Mouse (Mus musculus): ENCODE results near the gene Kank4.

GRCm38 (mm10) chr4:98801775-98802174, 15.6 kb downstream of the Kank4 start:
- TF ChIP-seq KAT2A (conservative IDR thresholded peaks at IDR 0.05; ENCODE audit: low read depth, low read length) (no peak), POLR2A (IDR thresholded peaks at IDR 0.05; ENCODE audit: control insufficient read depth in 1 of 2, insufficient read depth in 1 of 2, low read depth in 1 of 2, low read length in 2 of 2, poor library complexity in 1 of 2) (no peak), MEF2A (IDR thresholded peaks at IDR 0.05; ENCODE audit: extremely low read depth, insufficient replicate concordance, low read depth, low read length, poor library complexity, severe bottlenecking) (no peak), CTCF (IDR thresholded peaks at IDR 0.05 in 2 of 3, conservative IDR thresholded peaks at IDR 0.05 in 1 of 3; ENCODE audit: control insufficient read depth in 1 of 3, insufficient read depth in 1 of 3, low read depth in 2 of 3, low read length in 3 of 3, poor library complexity in 1 of 3, severe bottlenecking in 1 of 3) (no peak), ZMIZ1 (IDR thresholded peaks at IDR 0.05; ENCODE audit: low read depth, low read length) (no peak)
